13 mouse cellular contexts compared by ENCODE assay signal in genomic region chr3:152494667-152495360, GRCm38 (mm10).
DNase-seq lines count a peak whose midpoint lies in the region; ATAC-seq lines count a peak whose summit lies in the region.
"Had no signal": no experiment of that assay in that cellular context is flagged by ENCODE, and none has a peak within 500 bp of the region (broad histone marks: within the 10 kb centered on the region; RNA-seq: fewer than 3 reads in every experiment).

No protein-coding gene starts in this region.

- H3K36me3 ChIP-seq in midbrain, embryonic 11.5 days (ENCODE audit: control insufficient read depth, insufficient read depth, low read length) = no peaks in the 10 kb centered on the region
- no peaks in the 10 kb centered on the region for H3K36me3 ChIP-seq in midbrain, embryonic 10.5 days
- H3K36me3 ChIP-seq in forebrain, embryonic 15.5 days = no peaks in the 10 kb centered on the region

- H3K4me3 ChIP-seq in midbrain, embryonic 11.5 days (ENCODE audit: low read depth, low read length) = no peak overlapping the region
- no peak overlapping the region for H3K4me3 ChIP-seq in midbrain, embryonic 10.5 days
- no peak overlapping the region for H3K4me3 ChIP-seq in forebrain, embryonic 15.5 days

- no peak overlapping the region for H3K27ac ChIP-seq in midbrain, embryonic 11.5 days (ENCODE audit: low read depth, low read length)
- H3K27ac ChIP-seq in midbrain, embryonic 10.5 days (replicated peaks) = no peak overlapping the region
- H3K27ac ChIP-seq in forebrain, embryonic 15.5 days (replicated peaks) = no peak overlapping the region
- H3K27ac ChIP-seq: stomach, postnatal 0 days had no signal

- no peaks in the 10 kb centered on the region for H3K9me3 ChIP-seq in midbrain, embryonic 11.5 days (ENCODE audit: control insufficient read depth, low read length)
- no peaks in the 10 kb centered on the region for H3K9me3 ChIP-seq in midbrain, embryonic 10.5 days (replicated peaks)
- no peaks in the 10 kb centered on the region for H3K9me3 ChIP-seq in forebrain, embryonic 15.5 days

- WGBS in midbrain, embryonic 11.5 days = 72% methylated on average over 12 of the region's 12 CpGs
- 79% methylated on average over 12 of the region's 12 CpGs for WGBS in midbrain, embryonic 10.5 days
- WGBS in forebrain, embryonic 15.5 days = 53% methylated on average over 12 of the region's 12 CpGs
- 32% methylated on average over 12 of the region's 12 CpGs for WGBS in large intestine, adult 2 months

- ATAC-seq in midbrain, embryonic 11.5 days (ENCODE audit: low FRiP score) = peak; percentile 19; the same call in 1 of the 2 replicates
- peak; percentile 35 for ATAC-seq in forebrain, embryonic 15.5 days (replicated peaks)
- no peak for ATAC-seq in megakaryocyte, adult 5-6 weeks (ENCODE audit: poor library complexity, severe bottlenecking)

- no peak overlapping the region for H3K9ac ChIP-seq in midbrain, embryonic 11.5 days (ENCODE audit: low read length)
- no peak overlapping the region for H3K9ac ChIP-seq in forebrain, embryonic 15.5 days (replicated peaks)

- DNase-seq in midbrain, embryonic 11.5 days (ENCODE audit: low spot score, missing footprints) = no peak
- no peak for DNase-seq in midbrain, embryonic 10.5 days (ENCODE audit: low spot score)
- peak; percentile 24 for DNase-seq in large intestine, adult 2 months (ENCODE audit: low read depth, low spot score)
- DNase-seq in retina, embryonic 14.5 days (ENCODE audit: low spot score) = peak; percentile 60
- DNase-seq in thymus, postnatal 25 days = no peak
- no peak for DNase-seq in urinary bladder, postnatal 10 days (ENCODE audit: low spot score)
- DNase-seq: cerebellum, postnatal 36 days; heart, adult 18-20 months; kidney, postnatal 25 days; right cerebral cortex, postnatal 4 days had no signal

- no peaks in the 10 kb centered on the region; the same call in 1 of the 2 replicates for H3K4me1 ChIP-seq in midbrain, embryonic 11.5 days (ENCODE audit: control insufficient read depth, insufficient read depth, low read length)
- peaks cover 20% of the 10 kb centered on the region for H3K4me1 ChIP-seq in midbrain, embryonic 10.5 days
- H3K4me1 ChIP-seq in forebrain, embryonic 15.5 days = peaks cover 15% of the 10 kb centered on the region

- H3K4me2 ChIP-seq in midbrain, embryonic 11.5 days = no peak overlapping the region
- no peak overlapping the region for H3K4me2 ChIP-seq in forebrain, embryonic 15.5 days (replicated peaks)

- H3K27me3 ChIP-seq in midbrain, embryonic 11.5 days (ENCODE audit: control insufficient read depth, insufficient read depth, low read length) = no peaks in the 10 kb centered on the region
- H3K27me3 ChIP-seq in midbrain, embryonic 10.5 days (ENCODE audit: low read depth, poor library complexity, severe bottlenecking) = no peaks in the 10 kb centered on the region
- no peaks in the 10 kb centered on the region for H3K27me3 ChIP-seq in forebrain, embryonic 15.5 days

Comparison
In these comparisons a context has a peak if more than half of its experiments do, and no peak if none do; other contexts are left out.
1. DNase-seq: peak in large intestine, adult 2 months (single experiment) and retina, embryonic 14.5 days (single experiment); none in midbrain, embryonic 11.5 days (single experiment), midbrain, embryonic 10.5 days (single experiment), thymus, postnatal 25 days (single experiment) and urinary bladder, postnatal 10 days (single experiment).